Mouse (Mus musculus): ENCODE data around the gene Git1. TPM values are rescaled to one million over a fixed set of nuclear protein-coding genes. Genes with fewer than 3 reads are reported as not detected.
A peak's percentile ranks its signal among the peaks of the same experiment; 100 is the strongest.

Gene Git1
- polyA plus RNA-seq, 1 experiment from 2014 or later: 18.1 TPM

GRCm38 (mm10) chr11:77468397-77468796 is 25.0 kb upstream of the Git1 start:
- ATAC-seq (ENCODE audit: low FRiP score, low TSS enrichment): no peak
- no peak overlapping the region for H3K4me3 ChIP-seq (ENCODE audit: low read length)
- H3K4me2 ChIP-seq (replicated peaks; ENCODE audit: low read depth, low read length): no peak overlapping the region
- peaks cover 35% of the 10 kb centered on the region for H3K27me3 ChIP-seq (ENCODE audit: control insufficient read depth, insufficient read depth, low read length)
- H3K36me3 ChIP-seq (ENCODE audit: control insufficient read depth, insufficient read depth, low read length): peaks cover 26% of the 10 kb centered on the region
- H3K27ac ChIP-seq (ENCODE audit: low read depth, low read length): no peak overlapping the region
- WGBS: 87% methylated on average over 9 of the region's 9 CpGs
- H3K4me1 ChIP-seq (ENCODE audit: control insufficient read depth, insufficient read depth, low read length): peaks cover 5% of the 10 kb centered on the region
- H3K9ac ChIP-seq (ENCODE audit: low read depth, low read length): no peak overlapping the region
- no peaks in the 10 kb centered on the region for H3K9me3 ChIP-seq (ENCODE audit: control insufficient read depth, low read length)

- H3K36me3 ChIP-seq (ENCODE audit: control insufficient read depth, insufficient read depth, low read length): peaks cover 32% of the 10 kb centered on the region
- 78% methylated on average over 29 of the region's 29 CpGs for WGBS
- no peak for ATAC-seq (ENCODE audit: low FRiP score, low TSS enrichment)
- no peak overlapping the region for H3K4me3 ChIP-seq (ENCODE audit: low read length)
- no peak overlapping the region for H3K9ac ChIP-seq (ENCODE audit: low read depth, low read length)
- no peak overlapping the region for H3K4me2 ChIP-seq (replicated peaks; ENCODE audit: low read depth, low read length)
- peaks cover 19% of the 10 kb centered on the region for H3K27me3 ChIP-seq (ENCODE audit: control insufficient read depth, insufficient read depth, low read length)
- H3K27ac ChIP-seq (ENCODE audit: low read depth, low read length): no peak overlapping the region
- no peaks in the 10 kb centered on the region for H3K9me3 ChIP-seq (ENCODE audit: control insufficient read depth, low read length)
- peaks cover 5% of the 10 kb centered on the region for H3K4me1 ChIP-seq (ENCODE audit: control insufficient read depth, insufficient read depth, low read length)
These were observed 22.0 kb upstream of the Git1 start for GRCm38 (mm10) chr11:77471407-77471806.

DNA sequence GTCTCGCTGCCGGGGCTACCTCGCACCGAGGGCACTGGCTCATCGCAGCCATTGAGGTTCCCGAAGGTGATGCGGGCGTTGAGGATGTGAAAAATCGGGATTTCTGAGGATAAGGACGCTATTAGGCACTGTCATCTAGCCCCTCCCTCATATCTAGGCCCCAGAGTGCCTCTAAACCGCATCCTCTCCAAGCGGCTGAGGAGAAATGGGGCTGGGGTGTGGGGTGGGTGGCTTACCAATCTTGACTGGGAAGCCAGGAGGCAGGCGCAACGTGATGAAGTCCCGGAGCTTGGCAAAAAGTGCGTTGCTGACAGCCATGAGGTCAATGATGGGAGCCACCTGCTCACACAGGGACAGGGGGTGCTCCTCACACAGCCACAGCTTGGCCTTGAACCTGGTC is 20.6 kb upstream of the Git1 start:
- Histone ChIP-seq H3K4me1 (ENCODE audit: control insufficient read depth, insufficient read depth, low read length) (peaks cover under 1% of the 10 kb centered on the region), H3K4me2 (replicated peaks; ENCODE audit: low read depth, low read length) (no peak overlapping the region), H3K4me3 (ENCODE audit: low read length) (no peak overlapping the region), H3K9me3 (ENCODE audit: control insufficient read depth, low read length) (no peaks in the 10 kb centered on the region), H3K36me3 (ENCODE audit: control insufficient read depth, insufficient read depth, low read length) (peaks cover 32% of the 10 kb centered on the region), H3K27ac (ENCODE audit: low read depth, low read length) (no peak overlapping the region), H3K27me3 (ENCODE audit: control insufficient read depth, insufficient read depth, low read length) (peaks cover 5% of the 10 kb centered on the region; the same call in 1 of the 2 replicates), H3K9ac (ENCODE audit: low read depth, low read length) (no peak overlapping the region)
- 88% methylated on average over 16 of the region's 16 CpGs for WGBS
- ATAC-seq (ENCODE audit: low FRiP score, low TSS enrichment): no peak

GRCm38 (mm10) chr11:77476216-77476615 is 17.1 kb upstream of the Git1 start:
- no peak overlapping the region for H3K4me2 ChIP-seq (replicated peaks; ENCODE audit: low read depth, low read length)
- peaks cover 27% of the 10 kb centered on the region for H3K36me3 ChIP-seq (ENCODE audit: control insufficient read depth, insufficient read depth, low read length)
- no peaks in the 10 kb centered on the region for H3K27me3 ChIP-seq (ENCODE audit: control insufficient read depth, insufficient read depth, low read length)
- 92% methylated on average over 14 of the region's 14 CpGs for WGBS
- H3K9me3 ChIP-seq (ENCODE audit: control insufficient read depth, low read length): no peaks in the 10 kb centered on the region
- H3K4me1 ChIP-seq (ENCODE audit: control insufficient read depth, insufficient read depth, low read length): no peaks in the 10 kb centered on the region
- H3K9ac ChIP-seq (ENCODE audit: low read depth, low read length): no peak overlapping the region
- no peak overlapping the region for H3K4me3 ChIP-seq (ENCODE audit: low read length)
- no peak overlapping the region for H3K27ac ChIP-seq (ENCODE audit: low read depth, low read length)
- ATAC-seq (ENCODE audit: low FRiP score, low TSS enrichment): no peak

DNA sequence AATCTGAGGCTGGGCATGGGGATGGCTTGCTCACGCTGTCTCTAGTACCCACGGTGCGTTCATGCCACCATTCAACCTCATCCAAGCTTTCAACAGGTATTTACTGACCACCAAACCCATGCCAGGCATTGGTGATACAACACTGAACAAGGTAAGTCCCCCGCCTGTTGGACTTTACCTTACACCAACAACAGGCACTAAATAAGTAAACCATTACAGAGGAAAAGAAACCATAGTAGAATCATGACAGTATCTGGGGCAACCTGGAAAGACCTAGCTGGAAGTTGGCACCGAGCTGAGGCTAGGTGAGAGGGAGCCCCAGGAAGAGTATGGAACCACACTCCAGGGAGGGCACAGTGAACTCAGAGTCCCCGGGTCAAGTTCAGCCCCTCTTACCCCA is 16.5 kb upstream of the Git1 start:
- no peaks in the 10 kb centered on the region for H3K4me1 ChIP-seq (ENCODE audit: control insufficient read depth, insufficient read depth, low read length)
- no peaks in the 10 kb centered on the region for H3K27me3 ChIP-seq (ENCODE audit: control insufficient read depth, insufficient read depth, low read length)
- no peak overlapping the region for H3K9ac ChIP-seq (ENCODE audit: low read depth, low read length)
- peaks cover 20% of the 10 kb centered on the region for H3K36me3 ChIP-seq (ENCODE audit: control insufficient read depth, insufficient read depth, low read length)
- no peak for ATAC-seq (ENCODE audit: low FRiP score, low TSS enrichment)
- no peak overlapping the region for H3K27ac ChIP-seq (ENCODE audit: low read depth, low read length)
- no peaks in the 10 kb centered on the region for H3K9me3 ChIP-seq (ENCODE audit: control insufficient read depth, low read length)
- no peak overlapping the region for H3K4me2 ChIP-seq (replicated peaks; ENCODE audit: low read depth, low read length)
- no peak overlapping the region for H3K4me3 ChIP-seq (ENCODE audit: low read length)
- WGBS: 91% methylated on average over 6 of the region's 6 CpGs

DNA sequence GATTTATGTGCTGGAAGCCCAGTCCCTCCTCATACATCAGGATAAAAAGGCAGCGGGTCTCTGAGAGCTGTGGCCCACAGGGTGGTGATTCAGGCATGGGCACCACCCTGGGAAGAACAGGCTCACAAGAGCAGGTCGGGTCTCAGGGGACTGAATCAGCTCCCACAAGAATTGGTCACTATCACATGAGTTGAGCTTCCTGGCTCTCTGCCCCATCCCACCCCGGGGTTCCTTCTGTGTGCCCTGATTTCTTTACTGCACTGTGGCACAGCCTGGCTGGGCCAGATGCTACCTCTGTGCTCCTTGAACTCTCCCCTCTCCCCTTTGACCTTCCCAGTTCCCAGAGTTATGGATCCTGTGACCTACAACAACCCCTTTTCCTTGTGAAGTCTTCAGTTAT is 10.3 kb upstream of the Git1 start:
- no peak overlapping the region for H3K4me2 ChIP-seq (replicated peaks; ENCODE audit: low read depth, low read length)
- H3K36me3 ChIP-seq (ENCODE audit: control insufficient read depth, insufficient read depth, low read length): no peaks in the 10 kb centered on the region
- H3K4me3 ChIP-seq (ENCODE audit: low read length): no peak overlapping the region
- no peak overlapping the region for H3K27ac ChIP-seq (ENCODE audit: low read depth, low read length)
- no peaks in the 10 kb centered on the region for H3K9me3 ChIP-seq (ENCODE audit: control insufficient read depth, low read length)
- H3K9ac ChIP-seq (ENCODE audit: low read depth, low read length): no peak overlapping the region
- peaks cover 14% of the 10 kb centered on the region for H3K4me1 ChIP-seq (ENCODE audit: control insufficient read depth, insufficient read depth, low read length)
- no peak for ATAC-seq (ENCODE audit: low FRiP score, low TSS enrichment)
- 56% methylated on average over 3 of the region's 3 CpGs for WGBS
- H3K27me3 ChIP-seq (ENCODE audit: control insufficient read depth, insufficient read depth, low read length): no peaks in the 10 kb centered on the region

DNA sequence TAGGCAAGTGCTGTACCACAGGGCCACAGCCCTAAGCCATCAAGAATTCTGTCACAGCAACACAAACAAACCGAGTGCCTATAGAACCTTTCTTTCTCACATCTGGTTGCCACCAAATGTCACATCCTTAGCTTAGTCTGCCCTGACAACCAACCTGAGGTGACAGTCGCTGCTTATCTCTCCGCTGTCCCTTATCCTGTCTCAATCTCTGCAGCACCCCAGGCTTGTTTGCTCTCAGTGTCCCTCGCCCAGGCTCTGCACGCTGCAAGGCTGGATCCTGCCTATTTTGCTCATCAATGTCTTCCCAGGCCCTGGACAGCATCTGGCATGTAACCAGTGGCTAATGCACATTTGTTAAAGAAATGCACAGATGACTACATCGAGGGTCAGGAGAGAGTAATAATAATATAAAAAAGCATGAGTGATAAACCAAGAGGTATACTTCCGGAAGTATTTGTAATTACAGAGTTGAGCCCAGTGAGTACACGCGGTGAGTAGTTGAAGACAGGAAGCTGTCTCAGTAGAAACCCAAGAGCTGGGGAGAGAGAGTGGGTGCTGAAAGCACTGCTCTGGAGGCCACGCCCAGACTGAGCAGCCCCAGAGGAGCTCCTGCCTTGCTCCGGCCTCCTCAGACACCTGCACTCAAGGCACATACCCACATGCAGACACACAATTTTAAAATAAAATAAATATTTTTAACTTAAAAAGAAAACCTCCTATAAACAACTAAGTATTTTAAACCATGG is 9.7 kb upstream of the Git1 start:
- no peaks in the 10 kb centered on the region for H3K36me3 ChIP-seq (ENCODE audit: control insufficient read depth, insufficient read depth, low read length)
- H3K27ac ChIP-seq (ENCODE audit: low read depth, low read length): no peak overlapping the region
- H3K4me3 ChIP-seq (ENCODE audit: low read length): no peak overlapping the region
- WGBS: 62% methylated on average over 11 of the region's 11 CpGs
- H3K9ac ChIP-seq (ENCODE audit: low read depth, low read length): no peak overlapping the region
- H3K27me3 ChIP-seq (ENCODE audit: control insufficient read depth, insufficient read depth, low read length): no peaks in the 10 kb centered on the region
- no peak overlapping the region for H3K4me2 ChIP-seq (replicated peaks; ENCODE audit: low read depth, low read length)
- H3K4me1 ChIP-seq (ENCODE audit: control insufficient read depth, insufficient read depth, low read length): peaks cover 20% of the 10 kb centered on the region
- no peak for ATAC-seq (ENCODE audit: low FRiP score, low TSS enrichment)
- no peaks in the 10 kb centered on the region for H3K9me3 ChIP-seq (ENCODE audit: control insufficient read depth, low read length)

GRCm38 (mm10) chr11:77485229-77485628 is 8.1 kb upstream of the Git1 start:
- H3K36me3 ChIP-seq (ENCODE audit: control insufficient read depth, insufficient read depth, low read length): no peaks in the 10 kb centered on the region
- no peaks in the 10 kb centered on the region for H3K27me3 ChIP-seq (ENCODE audit: control insufficient read depth, insufficient read depth, low read length)
- no peak overlapping the region for H3K9ac ChIP-seq (ENCODE audit: low read depth, low read length)
- no peak overlapping the region for H3K4me3 ChIP-seq (ENCODE audit: low read length)
- peaks cover 25% of the 10 kb centered on the region for H3K4me1 ChIP-seq (ENCODE audit: control insufficient read depth, insufficient read depth, low read length)
- ATAC-seq (ENCODE audit: low FRiP score, low TSS enrichment): no peak
- H3K4me2 ChIP-seq (replicated peaks; ENCODE audit: low read depth, low read length): no peak overlapping the region
- H3K27ac ChIP-seq (ENCODE audit: low read depth, low read length): peak overlapping the region; percentile 2; the same call in 1 of the 2 replicates
- H3K9me3 ChIP-seq (ENCODE audit: control insufficient read depth, low read length): no peaks in the 10 kb centered on the region
- WGBS: 46% methylated on average over 6 of the region's 6 CpGs

- peaks cover 34% of the 10 kb centered on the region for H3K4me1 ChIP-seq (ENCODE audit: control insufficient read depth, insufficient read depth, low read length)
- H3K27me3 ChIP-seq (ENCODE audit: control insufficient read depth, insufficient read depth, low read length): no peaks in the 10 kb centered on the region
- H3K9me3 ChIP-seq (ENCODE audit: control insufficient read depth, low read length): no peaks in the 10 kb centered on the region
- no peak overlapping the region for H3K4me3 ChIP-seq (ENCODE audit: low read length)
- no peak overlapping the region for H3K4me2 ChIP-seq (replicated peaks; ENCODE audit: low read depth, low read length)
- H3K9ac ChIP-seq (ENCODE audit: low read depth, low read length): no peak overlapping the region
- no peaks in the 10 kb centered on the region for H3K36me3 ChIP-seq (ENCODE audit: control insufficient read depth, insufficient read depth, low read length)
- WGBS: 84% methylated on average over 5 of the region's 5 CpGs
- H3K27ac ChIP-seq (ENCODE audit: low read depth, low read length): no peak overlapping the region
- ATAC-seq (ENCODE audit: low FRiP score, low TSS enrichment): no peak
These were observed 6.6 kb upstream of the Git1 start for GRCm38 (mm10) chr11:77486798-77487197.

All from kidney, embryonic 14.5 days (tissue).